Mouse (Mus musculus) megakaryocyte progenitor cell, adult 5-6 weeks (primary cell): ENCODE measurements at regions not wholly inside any gene's neighbourhood (a gene's known extent, or its start where the extent isn't known, plus 50 kb on each side); places are given as distances from the start of the nearest gene placed in this dataset.

Experiments
- ATAC-seq: replicated peaks from 2 replicates; pipeline ENCODE4 v1.8.0; 2016; ENCODE audit warnings: mild to moderate bottlenecking, moderate TSS enrichment, inconsistent platforms; ENCODE audit not compliant: poor library complexity

DNA sequence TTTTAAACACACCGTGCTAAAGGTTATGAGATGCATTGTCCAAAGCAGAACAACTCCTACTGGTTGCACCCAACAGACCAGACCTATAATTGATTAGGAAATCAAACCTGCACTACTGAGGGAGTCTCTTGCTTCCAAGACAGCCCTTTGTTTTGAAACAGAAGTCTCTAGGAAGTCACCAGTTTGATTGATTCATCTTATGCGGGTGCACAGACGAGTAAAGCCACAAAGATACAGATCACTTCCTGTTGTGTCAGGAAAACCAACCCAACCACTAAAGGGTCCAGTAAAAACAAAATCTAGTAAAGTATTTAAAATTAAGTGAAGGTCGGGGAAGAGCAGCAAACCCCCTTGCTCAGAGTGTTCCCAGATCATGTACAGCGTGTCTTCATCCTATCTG, 58.3 kb upstream of the N6amt1 start:
- ATAC-seq = peak; percentile 42; the same call in 1 of the 2 replicates

DNA sequence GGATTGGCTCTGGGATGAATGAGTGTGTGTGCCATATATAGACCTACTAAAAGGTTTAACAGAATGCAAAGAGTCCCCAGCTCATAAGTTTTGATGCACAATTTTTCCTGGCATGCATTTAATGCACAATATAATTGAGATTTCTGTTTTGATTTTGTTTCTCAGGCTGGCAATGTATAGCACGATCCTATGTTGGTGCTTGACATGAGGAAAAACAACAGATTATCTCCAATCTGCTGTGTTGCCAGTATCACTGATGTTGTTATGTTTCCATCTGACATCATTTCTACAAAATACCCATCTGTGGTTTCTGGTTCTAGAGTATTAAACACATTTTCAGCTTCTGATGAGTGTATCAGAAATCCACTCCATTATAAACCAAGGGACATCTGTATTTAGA, 61.2 kb upstream of the N6amt1 start:
- no peak for ATAC-seq

- ATAC-seq = no peak
Observed at GRCm38 (mm10) chr16:87291716-87292115, 62.3 kb upstream of the N6amt1 start.

- no peak for ATAC-seq
Observed at GRCm38 (mm10) chr16:87285639-87286038, 68.3 kb upstream of the N6amt1 start.

DNA sequence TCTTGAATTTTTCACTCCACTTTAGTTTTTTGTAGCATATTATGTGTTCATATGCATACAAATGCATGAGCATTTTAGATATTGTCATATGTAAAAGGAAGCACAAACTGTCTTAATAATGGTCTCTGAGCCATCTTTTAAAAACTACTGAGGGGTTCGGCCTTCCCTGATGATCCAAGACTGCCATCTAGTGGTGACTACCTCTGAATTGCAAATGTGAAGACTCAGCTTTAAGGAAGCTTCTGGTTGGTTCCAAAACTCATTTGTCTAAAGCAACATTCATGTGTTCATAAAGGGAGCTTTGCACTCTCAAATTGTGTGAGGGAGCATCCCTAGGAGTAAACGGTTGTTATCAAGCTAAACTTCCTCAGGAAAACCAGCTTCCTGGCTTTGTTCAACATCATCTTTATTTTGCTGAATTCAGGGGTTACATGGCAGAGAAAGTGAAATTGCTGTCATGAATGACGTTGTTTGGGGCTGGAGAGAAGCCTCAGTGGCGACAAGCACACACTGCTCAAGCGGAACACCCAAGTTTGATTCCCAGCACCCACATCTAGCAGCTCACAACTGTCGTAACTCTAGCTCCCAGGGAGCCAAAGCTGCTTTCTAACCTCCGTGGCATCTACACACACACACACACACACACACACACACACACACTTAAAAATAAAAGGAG, 69.0 kb upstream of the N6amt1 start:
- ATAC-seq = peak; percentile 97

- ATAC-seq = no peak
Observed at GRCm38 (mm10) chr16:87278518-87278917, 75.5 kb upstream of the N6amt1 start.

DNA sequence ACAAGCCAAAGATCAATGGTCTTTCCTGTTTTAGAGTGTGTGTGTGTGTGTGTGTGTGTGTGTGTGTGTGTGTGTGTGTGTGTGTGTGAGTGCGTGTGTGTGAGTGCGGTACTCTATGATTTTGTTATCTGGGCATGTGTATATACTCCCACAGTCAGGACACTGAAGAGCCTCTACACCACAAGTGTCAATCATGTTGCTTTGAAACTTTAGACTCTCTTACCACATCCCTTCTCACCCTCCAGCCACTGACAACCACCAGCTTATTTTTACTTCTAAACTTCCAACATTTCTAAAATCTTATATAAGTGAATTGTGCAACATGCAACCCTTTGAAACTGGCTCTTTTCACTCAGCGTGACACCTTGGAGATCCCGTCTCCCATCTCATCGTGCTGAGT, 81.6 kb upstream of the N6amt1 start:
- ATAC-seq = 0 out of 2 replicates have a peak, but pooled peaks have one; percentile 29

DNA sequence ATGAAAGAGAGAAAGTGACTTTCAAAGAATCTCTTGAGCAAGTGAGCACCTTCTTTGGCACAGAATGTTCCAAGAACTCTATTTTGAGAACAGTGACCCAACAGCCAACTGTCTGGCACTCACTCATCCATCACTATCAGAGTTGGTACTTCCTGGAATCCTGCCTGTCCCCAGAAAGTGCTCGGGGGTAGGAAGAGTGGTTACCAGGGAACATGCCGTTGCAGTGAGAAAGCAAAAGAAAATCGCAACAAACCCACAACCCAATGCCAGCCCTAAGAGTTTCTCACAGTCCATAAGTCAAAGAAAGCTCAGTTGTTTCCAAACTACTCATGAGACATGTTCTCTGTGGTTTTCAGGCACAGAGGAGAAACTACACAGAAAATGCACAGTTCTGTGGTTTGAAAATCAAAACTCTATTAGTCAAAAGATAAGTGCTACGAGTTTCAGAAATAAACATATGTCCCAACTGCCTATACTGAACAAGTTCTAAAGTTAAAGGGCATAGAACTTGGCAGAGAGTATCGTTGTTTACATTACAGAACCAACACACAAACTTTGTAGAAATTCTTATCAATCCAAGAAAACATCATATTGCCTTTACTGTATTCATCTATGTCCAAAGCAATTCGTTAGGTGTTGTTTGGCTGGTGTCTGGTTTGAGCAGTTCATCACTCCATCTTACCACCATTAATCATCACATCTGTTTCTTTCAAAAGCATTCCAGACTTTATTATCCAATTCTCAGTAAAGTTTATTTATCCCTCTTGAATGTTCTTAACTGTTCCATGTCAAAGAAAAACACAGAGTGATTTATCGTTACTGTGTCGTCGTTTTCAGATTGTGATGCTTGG, 85.8 kb upstream of the N6amt1 start:
- ATAC-seq = no peak

DNA sequence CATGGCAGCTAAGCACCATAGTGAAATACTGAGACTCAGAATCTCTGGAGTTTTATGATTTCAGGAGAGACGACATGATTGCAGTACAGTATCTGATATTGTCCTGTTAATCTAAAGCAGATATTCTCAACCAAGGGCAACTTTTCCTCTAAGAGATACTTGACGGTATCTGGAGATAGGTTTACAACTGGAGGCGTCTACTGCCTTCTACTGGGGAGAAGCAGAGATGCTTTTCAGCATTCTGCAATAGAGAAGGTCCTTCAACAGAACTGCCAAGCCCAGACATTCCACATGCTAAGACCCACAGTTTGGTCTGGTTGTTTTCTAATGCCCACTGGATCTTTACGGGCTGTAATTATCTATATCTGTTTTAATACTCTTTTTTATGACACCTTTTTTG, 86.5 kb upstream of the N6amt1 start:
- no peak for ATAC-seq

- no peak for ATAC-seq
Observed at GRCm38 (mm10) chr16:87263571-87263970, 90.4 kb upstream of the N6amt1 start.

DNA sequence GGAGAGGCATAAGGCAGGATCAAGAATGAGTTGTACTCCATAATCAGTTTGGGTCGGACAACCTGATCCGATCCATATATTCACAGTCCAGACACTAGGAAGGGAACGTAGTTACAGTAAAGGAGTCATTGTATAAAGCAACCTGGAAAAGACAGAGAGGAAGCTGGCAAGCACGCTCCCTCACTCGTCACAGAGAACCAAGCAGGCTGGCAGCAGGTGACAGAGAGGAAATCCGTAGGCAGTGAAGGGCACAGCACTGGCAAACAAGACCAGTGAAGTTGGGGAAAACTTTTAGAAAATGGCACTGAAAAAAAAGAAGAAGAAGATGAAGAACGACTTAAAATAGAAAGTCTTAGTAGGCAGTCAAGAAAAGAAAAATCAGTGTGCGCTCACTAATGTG, 90.9 kb upstream of the N6amt1 start:
- no peak for ATAC-seq

DNA sequence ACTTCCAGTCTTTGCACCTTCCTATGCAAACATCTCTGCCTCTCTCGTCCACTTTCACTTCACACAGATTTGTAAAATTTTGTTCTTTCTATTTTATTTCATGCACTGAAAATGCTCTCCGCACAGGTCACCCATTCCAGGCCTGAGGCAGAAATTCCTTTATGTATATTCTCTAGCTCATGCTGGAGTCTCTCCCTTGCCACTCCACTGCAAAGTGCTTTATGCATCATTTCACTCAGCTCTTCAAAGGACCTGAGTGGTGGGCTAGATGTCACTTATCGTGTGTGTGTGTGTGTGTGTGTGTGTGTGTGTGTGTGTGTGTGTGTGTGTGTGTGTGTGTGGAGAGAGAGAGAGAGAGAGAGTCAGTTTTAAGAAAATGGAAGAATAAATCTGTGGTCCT, 91.5 kb upstream of the N6amt1 start:
- ATAC-seq = no peak

GRCm38 (mm10) chr16:87261527-87261926, 92.5 kb upstream of the N6amt1 start:
- ATAC-seq = no peak

DNA sequence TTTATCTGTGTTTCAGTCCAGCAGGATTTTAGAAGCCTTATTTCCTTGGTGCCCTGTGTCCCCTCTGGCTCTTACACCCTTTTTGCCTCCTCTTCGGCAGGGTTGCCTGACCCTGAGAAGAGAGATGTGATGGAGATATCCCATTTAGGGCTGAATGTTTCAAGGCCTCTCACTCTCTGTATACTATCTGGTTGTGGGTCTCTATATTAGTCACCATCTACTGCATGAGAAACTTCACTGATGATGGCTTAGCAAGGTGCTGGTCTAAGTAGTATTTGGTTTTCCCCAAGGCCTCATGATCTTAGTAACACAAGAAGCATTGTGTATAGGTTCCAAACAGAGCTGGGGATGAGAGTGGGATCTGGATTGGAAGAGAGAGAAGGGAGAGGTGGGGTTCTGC, 99.2 kb upstream of the N6amt1 start:
- no peak for ATAC-seq

DNA sequence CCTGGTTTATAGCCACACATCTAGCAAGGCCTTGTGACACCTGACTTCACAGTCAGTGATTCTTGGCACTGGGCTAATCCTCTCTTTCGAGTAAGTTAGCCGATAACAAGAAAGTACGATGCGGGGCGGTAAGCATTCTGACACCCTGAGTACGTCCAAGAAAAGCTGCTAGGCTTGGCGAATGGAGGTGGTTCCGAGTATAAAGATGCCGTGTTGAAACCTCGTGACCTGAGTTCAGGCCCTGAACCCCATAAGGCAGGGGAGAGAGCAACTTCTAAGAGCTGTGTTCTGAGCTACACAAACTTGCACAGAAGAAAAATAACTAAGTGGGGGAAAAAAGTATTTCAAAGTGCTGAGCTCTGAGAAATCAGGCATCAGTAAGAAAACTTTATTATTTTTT, 103.5 kb upstream of the N6amt1 start:
- ATAC-seq = no peak

DNA sequence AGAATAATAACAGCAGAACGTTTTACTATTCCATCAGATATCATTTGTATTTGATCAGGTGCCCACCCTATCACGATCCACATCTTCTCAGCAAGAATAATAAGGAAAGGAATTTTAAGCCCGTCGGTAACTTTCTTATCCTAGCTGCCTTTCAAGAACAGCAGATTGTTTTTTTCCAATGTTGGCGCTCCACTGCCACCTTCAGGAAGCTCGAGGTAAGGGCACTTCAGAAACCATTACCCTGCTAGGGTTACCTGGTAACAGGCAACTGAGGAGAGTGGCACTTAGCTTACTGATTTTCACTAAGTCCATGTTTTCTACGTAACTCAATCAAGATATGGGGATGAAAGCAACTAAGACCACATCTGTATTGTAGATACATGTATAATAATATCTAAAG, 104.1 kb upstream of the N6amt1 start:
- peak; percentile 87 for ATAC-seq

- peak; percentile 63; the same call in 1 of the 2 replicates for ATAC-seq
Observed at GRCm38 (mm10) chr16:87248501-87249030, 105.4 kb upstream of the N6amt1 start.

- ATAC-seq = 0 out of 2 replicates have a peak, but pooled peaks have one; percentile 41
Observed at GRCm38 (mm10) chr16:87245933-87246791, 107.8 kb upstream of the N6amt1 start.

DNA sequence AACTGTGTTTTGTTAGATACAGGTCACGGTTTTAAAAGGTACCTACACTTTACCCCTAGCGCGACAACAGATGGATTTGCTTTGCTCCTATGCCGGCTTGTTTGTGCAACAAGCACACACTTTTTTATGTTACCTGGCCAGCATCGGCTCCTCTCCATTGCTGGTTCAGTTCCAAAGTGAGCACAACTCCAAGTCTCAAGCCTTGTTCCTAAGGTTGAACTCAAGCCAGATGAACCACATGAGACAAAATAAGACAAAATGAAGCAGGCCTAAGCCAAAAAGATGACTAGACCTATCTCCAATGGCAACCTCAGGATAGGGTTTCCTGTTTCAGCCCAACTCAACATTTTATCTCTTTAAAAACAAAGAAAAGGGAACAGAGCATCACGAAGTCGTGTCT, 108.5 kb upstream of the N6amt1 start:
- no peak for ATAC-seq

GRCm38 (mm10) chr16:87242027-87242426, 112.0 kb upstream of the N6amt1 start:
- no peak for ATAC-seq

- no peak for ATAC-seq
Observed at GRCm38 (mm10) chr16:87239105-87239504, 114.9 kb upstream of the N6amt1 start.
